Mouse (Mus musculus) left cerebral cortex, adult 8-10 months (tissue): ENCODE data around the gene Plaur. TPM values are rescaled to one million over a fixed set of nuclear protein-coding genes. Genes with fewer than 3 reads are reported as not detected.

Experiments
- DNase-seq, 2 experiments: peaks; one replicate each; pipeline ENCODE4 v3.0.0; 2022; ENCODE audit warnings: low spot score in 2 of 2
- total RNA-seq, 4 experiments: library from RNA; stranded (reverse); gene quantifications; 2 replicates each; pipeline ENCODE4 v1.2.4; 2022

Plaur gene
- 1 to 10 TPM in 2 of 4 experiments, under 1 TPM in 2; 0.72 to 4.6 (median 2.1) TPM for total RNA-seq

- DNase-seq, result no peak
Observed at GRCm38 (mm10) chr7:24462388-24463319, at the start of gene Plaur. Gene Plaur (plus strand): TSS chr7:24462484.

DNA sequence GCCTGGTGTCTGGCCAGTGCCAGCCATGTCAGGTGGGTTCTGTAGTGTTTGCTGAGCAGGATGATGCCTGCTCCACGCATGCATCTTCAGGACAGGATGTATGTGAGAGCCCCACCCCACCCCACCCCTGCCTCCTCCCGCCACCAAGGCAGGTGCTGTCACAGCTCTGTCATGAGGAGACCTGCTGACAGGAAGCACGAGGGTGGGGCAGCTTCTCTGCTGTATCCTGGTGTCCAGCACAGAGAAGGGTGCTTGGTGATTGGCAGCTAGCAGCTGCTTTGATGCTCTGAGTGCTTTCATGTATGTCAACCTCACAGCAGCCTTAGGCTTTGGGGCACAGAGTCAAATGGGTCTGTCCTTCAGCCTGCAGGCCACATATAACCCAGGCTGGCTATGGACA lies 48.7 kb upstream of the Plaur start:
- no peak for DNase-seq

DNA sequence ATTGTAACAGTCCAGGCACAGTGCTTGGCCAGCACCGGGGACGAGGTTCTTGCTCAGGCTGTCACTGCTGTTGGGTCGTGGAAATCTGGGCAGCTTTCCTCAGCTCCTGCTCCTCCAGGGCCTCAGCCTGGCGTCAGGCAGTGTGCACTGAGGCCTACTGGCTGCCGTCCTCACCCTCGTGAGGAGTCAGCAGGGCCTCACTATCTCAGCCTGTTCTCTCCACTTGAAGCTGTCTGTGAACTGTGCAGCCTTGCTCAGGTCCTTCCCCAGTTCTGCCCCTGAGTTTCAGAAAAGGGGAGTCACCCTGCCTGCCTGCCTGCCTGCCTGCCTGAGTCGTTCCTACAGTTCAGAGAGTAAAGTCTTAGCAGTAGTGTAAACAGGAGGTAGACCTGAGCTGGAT lies 47.0 kb upstream of the Plaur start:
- no peak for DNase-seq

DNA sequence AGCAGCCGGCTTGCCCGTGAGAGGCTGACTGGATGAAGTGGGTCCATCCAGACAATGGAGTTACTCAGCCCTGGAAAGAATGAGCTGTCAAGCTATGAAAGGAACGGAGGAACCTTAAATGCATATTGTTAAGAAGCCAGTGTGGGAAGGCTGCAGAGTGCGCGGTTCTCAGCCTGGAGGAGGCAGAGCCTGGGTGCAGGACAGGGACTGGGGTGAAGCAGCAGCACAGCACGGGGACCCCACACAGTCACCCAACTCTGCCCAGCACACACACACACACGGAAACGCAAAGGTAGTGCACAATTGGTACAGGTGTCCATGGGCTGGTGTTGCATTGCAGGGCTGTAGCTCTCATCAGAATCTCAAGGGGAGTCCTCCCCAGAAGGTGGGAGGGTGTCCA lies 42.7 kb upstream of the Plaur start:
- DNase-seq, result no peak

- no peak for DNase-seq
Observed at GRCm38 (mm10) chr7:24421648-24422047, 40.6 kb upstream of the Plaur start.

DNA sequence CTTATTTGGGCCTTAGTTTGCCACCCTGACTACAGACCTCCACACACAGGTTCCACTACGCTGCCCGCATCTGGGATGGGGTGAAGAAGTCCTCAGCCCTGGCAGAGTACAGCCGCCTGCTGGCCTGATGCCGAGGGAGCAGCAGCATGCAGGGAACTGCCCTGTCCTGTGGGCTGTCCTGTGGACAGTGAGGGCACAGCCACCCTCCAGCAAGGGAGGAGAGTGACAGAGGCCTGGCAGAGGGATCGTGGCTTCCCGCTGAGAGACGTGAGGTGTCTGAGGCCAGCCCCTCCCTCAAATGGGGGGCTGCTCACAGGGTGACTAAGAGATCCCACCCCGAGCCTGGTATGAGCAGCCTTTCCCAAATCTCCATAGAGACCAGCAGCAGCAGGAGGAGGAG lies 40.0 kb upstream of the Plaur start:
- no peak for DNase-seq

- no peak for DNase-seq
Observed at GRCm38 (mm10) chr7:24423107-24423763, 39.0 kb upstream of the Plaur start.

- DNase-seq, result no peak
Observed at GRCm38 (mm10) chr7:24423956-24424732, 38.1 kb upstream of the Plaur start.

DNA sequence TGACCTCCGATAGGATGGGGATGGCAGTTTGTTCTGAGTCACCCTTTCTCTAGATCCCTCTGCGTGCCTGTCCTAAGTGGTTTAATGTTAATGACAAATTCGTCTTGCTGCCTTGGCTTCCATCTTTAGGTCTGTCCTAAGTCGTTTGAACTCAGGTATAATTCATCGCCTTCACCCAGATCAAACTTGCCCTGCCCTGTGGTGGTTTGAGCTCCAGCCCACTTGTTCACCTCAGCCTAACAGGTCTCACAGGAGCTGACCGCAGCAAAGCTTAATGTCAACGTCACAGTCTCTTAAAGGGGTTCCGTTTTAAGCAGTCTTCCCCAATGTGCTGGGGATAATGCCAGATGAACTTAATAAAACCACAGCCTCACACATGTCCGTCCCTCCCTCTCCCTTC lies 36.4 kb upstream of the Plaur start:
- DNase-seq, result no peak

GRCm38 (mm10) chr7:24427168-24427567 lies 35.1 kb upstream of the Plaur start:
- DNase-seq, result no peak

GRCm38 (mm10) chr7:24428725-24429124 lies 33.6 kb upstream of the Plaur start:
- DNase-seq, result no peak

DNA sequence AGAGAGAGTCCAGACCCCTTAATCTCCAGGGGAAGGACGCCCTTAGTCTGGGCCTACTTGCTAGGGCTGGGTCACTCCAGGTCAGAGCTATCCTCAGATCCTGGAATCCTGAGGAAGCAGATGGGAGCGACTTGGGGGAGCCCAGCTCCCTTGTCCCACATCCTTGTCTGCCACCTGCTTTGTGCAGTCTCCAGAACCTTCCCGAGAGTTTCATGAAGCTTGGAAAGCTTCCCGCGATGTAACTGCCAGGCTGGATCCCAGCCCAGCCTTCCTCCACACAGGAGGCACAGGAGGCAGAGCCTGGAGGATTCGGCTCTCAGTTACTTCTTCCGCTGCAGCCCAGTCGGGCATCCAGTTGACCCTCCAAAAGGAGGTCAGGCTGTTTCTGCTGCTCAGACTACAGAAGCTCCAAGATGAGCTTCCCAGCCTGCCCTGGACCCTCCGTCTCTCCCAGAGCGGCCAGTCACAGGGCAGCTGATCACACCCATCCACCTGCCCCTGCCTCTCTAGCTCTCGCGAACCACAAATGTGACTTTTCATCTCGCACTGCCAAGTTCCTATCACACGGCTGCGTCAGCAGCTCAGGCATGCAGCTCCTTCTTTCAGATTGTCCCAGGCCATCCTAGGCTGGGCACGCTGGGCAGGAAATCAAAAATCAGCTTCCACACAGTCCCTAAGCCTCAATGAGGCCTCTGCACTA lies 32.7 kb upstream of the Plaur start:
- DNase-seq, result peak; percentile 59 to 89

DNA sequence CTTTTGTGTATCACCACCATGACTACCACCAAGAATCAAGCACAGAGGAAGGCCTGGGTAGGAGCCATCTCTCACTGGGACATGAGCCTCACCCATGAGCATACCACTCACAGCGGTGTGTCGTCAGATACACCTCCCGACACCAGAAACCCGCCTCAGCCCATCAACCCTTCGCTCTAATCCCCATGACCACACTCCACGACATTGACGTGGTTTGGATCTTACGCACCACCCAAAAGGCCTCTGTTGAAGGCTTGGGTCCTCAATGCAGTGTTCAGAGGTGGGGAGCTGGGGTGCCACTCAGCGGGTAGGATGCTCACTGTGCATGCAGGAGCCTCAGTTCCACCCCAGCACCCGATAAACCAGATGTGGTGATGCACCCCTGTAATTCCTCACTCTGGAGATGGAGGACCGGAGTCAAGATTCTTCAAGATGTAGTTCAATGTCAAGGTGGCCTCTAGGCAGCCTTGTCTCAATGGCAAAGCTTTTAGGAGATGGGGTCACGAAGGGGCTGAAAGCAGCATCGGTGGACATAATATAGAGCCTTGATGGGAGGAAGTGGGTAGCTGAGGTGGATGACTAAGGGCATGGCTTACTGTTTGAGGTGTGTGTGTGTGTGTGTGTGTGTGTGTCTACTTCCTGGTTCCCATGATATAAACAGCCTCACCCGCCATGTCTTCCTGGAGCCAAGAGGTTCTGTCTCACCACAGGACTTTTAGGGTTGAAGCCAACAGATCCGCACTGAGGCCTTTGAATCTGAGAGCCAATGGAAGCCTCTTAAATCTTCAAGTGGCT lies 31.5 kb upstream of the Plaur start:
- DNase-seq, result no peak

DNA sequence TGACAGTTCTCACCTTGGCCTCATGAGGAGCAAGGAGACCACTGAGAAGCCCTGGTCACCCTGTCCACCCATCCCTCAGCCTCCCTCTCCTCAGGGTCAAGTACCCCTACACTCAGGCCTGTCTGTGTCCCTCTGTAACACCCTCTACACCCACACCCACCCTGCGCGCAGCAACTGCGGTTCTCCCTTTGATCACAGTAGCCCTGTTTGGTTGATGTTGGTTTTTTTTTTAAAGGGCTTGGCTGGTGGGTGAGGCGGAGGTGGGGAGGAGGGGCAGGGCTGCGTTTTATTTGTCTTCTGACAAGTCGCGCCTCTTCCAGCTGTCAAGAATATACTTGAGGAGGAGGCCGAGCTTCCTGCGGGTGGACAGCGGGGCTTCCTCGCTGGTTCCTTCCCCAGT lies 30.6 kb upstream of the Plaur start:
- DNase-seq, result no peak

DNA sequence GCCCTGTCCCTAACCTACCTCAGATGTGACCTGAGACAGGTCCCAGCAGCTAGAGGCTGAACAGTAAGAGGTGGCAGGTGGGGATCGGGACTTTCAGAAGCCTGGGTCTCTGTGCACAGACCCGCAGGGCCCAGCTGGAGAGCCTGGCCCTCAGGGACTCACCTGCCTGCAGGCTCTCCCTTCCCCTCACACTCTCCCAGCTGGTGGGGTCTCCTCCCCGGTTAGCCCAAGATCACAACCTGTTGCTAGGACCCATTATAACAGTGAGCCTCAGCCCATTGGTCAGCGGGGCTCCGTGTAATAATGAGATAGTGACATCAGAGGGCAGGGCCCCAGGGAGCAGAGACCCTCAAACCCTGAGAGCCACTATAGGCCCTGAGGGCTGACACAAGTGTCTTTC lies 27.0 kb upstream of the Plaur start:
- no peak for DNase-seq

DNA sequence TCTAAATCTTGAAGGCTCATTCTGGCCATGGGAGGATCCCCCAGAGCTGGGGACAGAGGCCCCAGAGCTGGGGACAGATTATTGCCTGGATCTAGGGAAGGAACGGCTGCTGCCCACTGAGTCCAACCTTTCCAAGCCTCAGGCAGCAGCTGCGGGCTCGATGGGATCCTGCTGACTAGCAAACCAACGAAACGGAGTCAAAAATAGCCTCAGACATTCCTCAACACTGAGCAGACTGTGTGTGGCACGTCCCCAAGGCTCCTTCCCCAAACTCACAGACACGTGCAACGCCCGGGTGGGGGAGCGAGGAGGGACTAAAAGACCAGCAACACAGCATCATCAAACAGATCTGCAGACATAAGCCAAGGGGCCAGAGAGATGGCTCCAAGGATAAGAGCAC lies 24.3 kb upstream of the Plaur start:
- DNase-seq, result peak in 1 of 2 experiments; percentile 81

DNA sequence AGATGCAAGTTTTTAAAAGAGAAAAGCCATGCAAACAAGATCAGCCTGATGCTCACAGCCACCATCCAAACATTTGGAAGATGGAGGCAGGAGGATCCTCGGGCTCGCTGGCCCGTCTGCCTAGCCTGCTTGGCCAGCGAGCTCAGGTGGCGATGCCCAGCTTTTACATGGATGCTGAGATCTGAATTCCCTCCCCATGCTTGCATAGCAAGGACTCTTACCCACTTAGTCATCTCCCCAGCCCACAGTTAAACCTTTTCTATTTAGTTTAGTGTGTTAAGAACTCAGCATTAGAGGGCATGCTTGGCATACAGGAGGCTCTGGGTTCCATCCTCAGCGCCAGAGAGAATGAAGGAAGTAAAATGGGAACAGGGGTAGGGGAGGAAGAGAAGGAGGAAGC lies 23.1 kb upstream of the Plaur start:
- no peak for DNase-seq

DNA sequence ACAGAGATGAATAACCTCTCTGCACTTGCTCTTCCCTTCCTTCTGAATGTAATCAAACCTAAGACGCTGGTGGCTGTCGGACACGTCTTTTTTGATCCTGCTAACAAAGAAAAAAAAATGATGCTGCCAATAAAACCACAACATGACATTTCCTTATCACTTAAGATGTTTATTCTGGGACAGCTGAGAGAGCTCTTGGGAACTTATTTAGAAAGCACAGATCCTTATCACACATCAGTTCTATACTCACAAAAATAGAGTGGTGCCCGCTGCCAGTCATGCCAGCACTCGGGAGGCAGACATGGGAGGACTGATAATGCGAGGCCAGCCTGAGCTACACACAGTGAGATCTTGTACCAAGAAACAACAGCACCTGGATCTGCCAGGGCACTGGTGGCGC lies 22.4 kb upstream of the Plaur start:
- DNase-seq, result no peak

DNA sequence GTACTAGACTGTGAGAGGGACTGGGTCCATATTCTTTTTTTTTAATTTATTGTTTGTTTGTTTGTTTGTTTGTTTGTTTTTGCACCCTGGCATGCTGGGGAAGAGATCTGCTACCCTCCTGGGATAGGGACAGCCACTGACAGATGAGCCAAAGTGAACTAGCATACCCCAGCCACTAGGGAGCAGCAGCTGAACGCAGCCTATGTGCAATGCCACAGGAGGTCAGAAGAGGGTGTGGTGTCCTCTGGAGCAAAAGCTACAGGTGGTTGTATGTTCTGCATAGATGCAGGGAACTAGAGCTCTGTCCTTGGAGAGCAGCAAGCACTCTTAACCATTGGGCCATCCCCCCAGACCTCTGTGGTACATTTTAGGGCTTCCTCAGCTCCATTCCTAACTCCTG lies 20.5 kb upstream of the Plaur start:
- no peak for DNase-seq

DNA sequence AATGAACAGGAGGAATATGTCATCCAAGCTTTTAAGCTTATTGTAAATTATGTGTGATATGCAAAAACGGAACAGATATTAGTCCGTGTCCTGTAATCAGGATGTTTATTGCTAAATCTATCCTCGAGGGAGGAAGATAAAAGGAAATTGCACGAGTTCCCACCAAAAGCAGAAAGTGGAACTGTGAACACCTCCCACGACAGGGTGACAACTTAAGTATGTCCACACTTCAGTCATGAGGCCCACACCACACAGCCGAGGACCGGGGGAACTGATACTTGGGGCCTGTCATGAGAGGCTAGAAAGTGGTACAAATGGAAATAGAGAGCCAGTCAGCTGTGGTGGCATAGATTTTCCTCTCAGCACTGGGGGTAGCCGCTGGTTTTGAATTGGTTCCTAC lies 20.0 kb upstream of the Plaur start:
- DNase-seq, result no peak
